Mouse (Mus musculus): ENCODE results near the gene B4galt5.

The B4galt5 gene

GRCm38 (mm10) chr2:167250736-167251337, 98.1 kb downstream of the B4galt5 start:
- Histone ChIP-seq H3K4me1 (replicated peaks; ENCODE audit: low read depth, low read length) (peaks cover 57% of the 10 kb centered on the region), H3K27me3 (ENCODE audit: insufficient read depth, low read length) (no peaks in the 10 kb centered on the region; the same call in 1 of the 2 replicates), H3K9me3 (ENCODE audit: low read length) (no peaks in the 10 kb centered on the region), H3K4me3 (replicated peaks; ENCODE audit: low read length) (no peak overlapping the region), H3K36me3 (ENCODE audit: insufficient read depth, low read length) (no peaks in the 10 kb centered on the region)
- TF ChIP-seq NANOG (IDR thresholded peaks at IDR 0.05; ENCODE audit: borderline replicate concordance, low read length) (no peak), POU5F1 (IDR thresholded peaks at IDR 0.05; ENCODE audit: borderline replicate concordance, low read length) (no peak), CTCF (conservative IDR thresholded peaks at IDR 0.05; ENCODE audit: low read length) (no peak)

GRCm38 (mm10) chr2:167250003-167250735, 98.8 kb downstream of the B4galt5 start:
- TF ChIP-seq CTCF (conservative IDR thresholded peaks at IDR 0.05; ENCODE audit: low read length) (no peak), NANOG (IDR thresholded peaks at IDR 0.05; ENCODE audit: borderline replicate concordance, low read length) (no peak), POU5F1 (IDR thresholded peaks at IDR 0.05; ENCODE audit: borderline replicate concordance, low read length) (no peak)
- peaks cover 57% of the 10 kb centered on the region for H3K4me1 ChIP-seq (replicated peaks; ENCODE audit: low read depth, low read length)
- no peak overlapping the region for H3K4me3 ChIP-seq (replicated peaks; ENCODE audit: low read length)
- no peaks in the 10 kb centered on the region for H3K36me3 ChIP-seq (ENCODE audit: insufficient read depth, low read length)
- no peaks in the 10 kb centered on the region for H3K9me3 ChIP-seq (ENCODE audit: low read length)
- no peaks in the 10 kb centered on the region; the same call in 1 of the 2 replicates for H3K27me3 ChIP-seq (ENCODE audit: insufficient read depth, low read length)

- Histone ChIP-seq H3K27me3 (ENCODE audit: insufficient read depth, low read length) (no peaks in the 10 kb centered on the region; the same call in 1 of the 2 replicates), H3K36me3 (ENCODE audit: insufficient read depth, low read length) (no peaks in the 10 kb centered on the region), H3K4me3 (replicated peaks; ENCODE audit: low read length) (no peak overlapping the region), H3K9me3 (ENCODE audit: low read length) (peaks cover 5% of the 10 kb centered on the region), H3K4me1 (replicated peaks; ENCODE audit: low read depth, low read length) (peaks cover 53% of the 10 kb centered on the region)
- TF ChIP-seq POU5F1 (IDR thresholded peaks at IDR 0.05; ENCODE audit: borderline replicate concordance, low read length) (no peak), NANOG (IDR thresholded peaks at IDR 0.05; ENCODE audit: borderline replicate concordance, low read length) (no peak), CTCF (conservative IDR thresholded peaks at IDR 0.05; ENCODE audit: low read length) (no peak)
Measured at GRCm38 (mm10) chr2:167249591-167249990, 99.4 kb downstream of the B4galt5 start.

All from E14TG2a.4 (cell line).